Mouse (Mus musculus) MEL (cell line): ENCODE measurements around the gene Phlda2.

ENCODE experiments used
- CHD2 ChIP-seq: IDR thresholded peaks from 2 replicates; pipeline ENCODE4 v1.6.1; 2011; ENCODE audit warnings: low read length, improper control_type of control experiment
- CTCF ChIP-seq, 3 experiments: IDR thresholded peaks in 2 of 3; conservative IDR thresholded peaks in 1 of 3; 2 replicates each; pipeline ENCODE4 v1.5.1; 2011 to 2012; ENCODE audit warnings: low read length in 3 of 3, low read depth in 2 of 3, mild to moderate bottlenecking in 2 of 3, improper control_type of control experiment in 1 of 3, inconsistent platforms in 1 of 3, mixed read lengths in 1 of 3, moderate library complexity in 1 of 3; ENCODE audit not compliant: control insufficient read depth in 1 of 3, insufficient read depth in 1 of 3, poor library complexity in 1 of 3, severe bottlenecking in 1 of 3
- EP300 ChIP-seq, 2 experiments: IDR thresholded peaks; 2 replicates each; pipeline ENCODE4 v1.6.1; 2011; ENCODE audit warnings: improper control_type of control experiment in 2 of 2, low read length in 2 of 2, low read depth in 1 of 2, mild to moderate bottlenecking in 1 of 2
- ETS1 ChIP-seq: IDR thresholded peaks from 2 replicates; pipeline ENCODE4 v1.6.1; 2012; ENCODE audit warnings: low read depth, mild to moderate bottlenecking, inconsistent platforms, low read length, improper control_type of control experiment, moderate library complexity
- GABPA ChIP-seq: IDR thresholded peaks from 2 replicates; pipeline ENCODE4 v1.6.1; 2012; ENCODE audit warnings: low read depth, mild to moderate bottlenecking, inconsistent platforms, low read length, improper control_type of control experiment, moderate library complexity
- MYB ChIP-seq: IDR thresholded peaks from 2 replicates; pipeline ENCODE4 v1.6.1; 2011; ENCODE audit warnings: mild to moderate bottlenecking, low read depth, low read length, improper control_type of control experiment
- MYC ChIP-seq: IDR thresholded peaks from 2 replicates; pipeline ENCODE4 v1.6.1; 2011; ENCODE audit warnings: low read depth, mild to moderate bottlenecking, low read length, improper control_type of control experiment, moderate library complexity
- POLR2A ChIP-seq, 2 experiments: IDR thresholded peaks; 2 replicates each; pipeline ENCODE4 v1.6.1; 2011 to 2012; ENCODE audit warnings: low read length in 2 of 2, mild to moderate bottlenecking in 2 of 2, control low read depth in 1 of 2, improper control_type of control experiment in 1 of 2, low read depth in 1 of 2, moderate library complexity in 1 of 2; ENCODE audit not compliant: control insufficient read depth in 1 of 2, insufficient read depth in 1 of 2, poor library complexity in 1 of 2
- POLR2AphosphoS2 ChIP-seq: IDR thresholded peaks from 2 replicates; pipeline ENCODE4 v1.6.1; 2011; ENCODE audit warnings: low read length, improper control_type of control experiment
- TBP ChIP-seq: IDR thresholded peaks from 2 replicates; pipeline ENCODE4 v1.8.0; 2011; ENCODE audit warnings: low read depth, low read length, improper control_type of control experiment
- ZKSCAN1 ChIP-seq: IDR thresholded peaks from 2 replicates; pipeline ENCODE4 v1.6.1; 2012; ENCODE audit warnings: low read depth, mild to moderate bottlenecking, inconsistent platforms, low read length, improper control_type of control experiment, moderate library complexity
- ZMIZ1 ChIP-seq: IDR thresholded peaks from 2 replicates; pipeline ENCODE4 v1.6.1; 2012; ENCODE audit warnings: low read depth, mild to moderate bottlenecking, inconsistent platforms, low read length, improper control_type of control experiment, moderate library complexity
- ZNF384 ChIP-seq: IDR thresholded peaks from 2 replicates; pipeline ENCODE4 v1.6.1; 2012; ENCODE audit warnings: low read depth, mild to moderate bottlenecking, inconsistent platforms, low read length, improper control_type of control experiment

GRCm38 (mm10) chr7:143502418-143503200 lies at the start of gene Phlda2:
- TF ChIP-seq CTCF (IDR thresholded peaks at IDR 0.05 in 2 of 3, conservative IDR thresholded peaks at IDR 0.05 in 1 of 3; ENCODE audit: control insufficient read depth in 1 of 3, insufficient read depth in 1 of 3, low read depth in 2 of 3, low read length in 3 of 3, poor library complexity in 1 of 3, severe bottlenecking in 1 of 3) (no peak), CHD2 (no peak), GABPA (no peak), ZNF384 (no peak), MYC (peak; percentile 79; the same call in 1 of the 2 replicates), POLR2A (IDR thresholded peaks at IDR 0.05; ENCODE audit: control insufficient read depth in 1 of 2, insufficient read depth in 1 of 2, low read depth in 1 of 2, low read length in 2 of 2, poor library complexity in 1 of 2) (peak; percentile 50 to 93; a peak in 3 of 4 replicates), ZKSCAN1 (no peak), TBP (peak; percentile 95), EP300 (IDR thresholded peaks at IDR 0.05; ENCODE audit: low read depth in 1 of 2, low read length in 2 of 2) (peak; percentile 32 to 34; a peak in 1 of 4 replicates), POLR2AphosphoS2 (peak; percentile 91), MYB (0 out of 2 replicates have a peak, but pooled peaks have one; percentile 36), ETS1 (peak; percentile 37), ZMIZ1 (peak; percentile 97)
